Mouse (Mus musculus) activated CD4-positive, CD25-positive, alpha-beta regulatory T cell, adult 4 months (primary cell): ENCODE data around the gene Nexn. TPM values are rescaled to one million over a fixed set of nuclear protein-coding genes. Genes with fewer than 3 reads are reported as not detected.
"Not testable (repeated sequence)": the region's sequence is repeated elsewhere in the genome, so short reads cannot be mapped to it uniquely, and the experiment has no call there.

Experiments used
- ATAC-seq: one replicate; pipeline ENCODE4 v1.8.0; 2017
- polyA plus RNA-seq, 2 experiments: library from polyadenylated mRNA; unstranded; fragments of 100-300 nt; shearing (Covaris generic); gene quantifications; one replicate each; pipeline ENCODE4 v1.2.1; 2017

Nexn gene
- polyA plus RNA-seq, 2 experiments from 2014 or later: 2.9 TPM; not detected in 1

GRCm38 (mm10) chr3:152235238-152235637, 30.9 kb downstream of the Nexn start:
- ATAC-seq: no peak

GRCm38 (mm10) chr3:152231333-152232100, 34.6 kb downstream of the Nexn start:
- no peak for ATAC-seq

- no peak for ATAC-seq
Observed at GRCm38 (mm10) chr3:152229271-152229670, 36.9 kb downstream of the Nexn start.

- ATAC-seq: no peak
Observed at GRCm38 (mm10) chr3:152228843-152229242, 37.3 kb downstream of the Nexn start.

GRCm38 (mm10) chr3:152225906-152226305, 40.2 kb downstream of the Nexn start:
- ATAC-seq: no peak

- no peak for ATAC-seq
Observed at GRCm38 (mm10) chr3:152224918-152225317, 41.2 kb downstream of the Nexn start.

GRCm38 (mm10) chr3:152213416-152213815, 52.7 kb downstream of the Nexn start:
- ATAC-seq: no peak

- peak; percentile 48 for ATAC-seq
Observed at GRCm38 (mm10) chr3:152211731-152212279, 54.3 kb downstream of the Nexn start.

- peak; percentile 29 for ATAC-seq
Observed at GRCm38 (mm10) chr3:152210728-152211391, 55.3 kb downstream of the Nexn start.

- peak; percentile 85 for ATAC-seq
Observed at GRCm38 (mm10) chr3:152209967-152210634, 56.0 kb downstream of the Nexn start, which contains the start of the genes Dnajb4 and Fubp1. Gene Dnajb4, minus strand, starts transcription at chr3:152210302. Gene Fubp1, plus strand, starts transcription at chr3:152210422.

GRCm38 (mm10) chr3:152209177-152209966, 56.8 kb downstream of the Nexn start:
- ATAC-seq: peak; percentile 5

GRCm38 (mm10) chr3:152208096-152208885, 57.9 kb downstream of the Nexn start:
- no peak for ATAC-seq

- ATAC-seq: no peak
Observed at GRCm38 (mm10) chr3:152207156-152207555, 59.0 kb downstream of the Nexn start.

- no peak for ATAC-seq
Observed at GRCm38 (mm10) chr3:152204577-152204976, 61.6 kb downstream of the Nexn start.

GRCm38 (mm10) chr3:152203996-152204395, 62.2 kb downstream of the Nexn start:
- no peak for ATAC-seq

- no peak for ATAC-seq
Observed at GRCm38 (mm10) chr3:152203411-152203810, 62.7 kb downstream of the Nexn start.

GRCm38 (mm10) chr3:152202942-152203341, 63.2 kb downstream of the Nexn start:
- ATAC-seq: no peak

- no peak for ATAC-seq
Observed at GRCm38 (mm10) chr3:152201651-152202050, 64.5 kb downstream of the Nexn start.

- ATAC-seq: no peak
Observed at GRCm38 (mm10) chr3:152201181-152201580, 65.0 kb downstream of the Nexn start.

GRCm38 (mm10) chr3:152199125-152199524, 67.0 kb downstream of the Nexn start:
- no peak for ATAC-seq

GRCm38 (mm10) chr3:152197246-152197645, 68.9 kb downstream of the Nexn start:
- not testable (repeated sequence) for ATAC-seq
